Mouse (Mus musculus) thymus, adult 2 months (tissue): Measurements from ENCODE around the gene Cd6. TPM values are rescaled to one million over a fixed set of nuclear protein-coding genes. Genes with fewer than 3 reads are reported as not detected.

Source experiments
- DNase-seq: peaks from one replicate; pipeline ENCODE4 v3.0.0; 2021
- H3K27ac ChIP-seq: fragments of 200-500 bp; 2 replicates; pipeline ENCODE4 v1.5.1; 2012; ENCODE audit warnings: low read length, control low read depth; ENCODE audit not compliant: control insufficient read depth, insufficient read depth
- H3K27me3 ChIP-seq: fragments of 200-500 bp; 2 replicates; pipeline ENCODE4 v1.6.1; 2012; ENCODE audit warnings: mild to moderate bottlenecking, low read length, moderate library complexity, mixed read lengths; ENCODE audit not compliant: control insufficient read depth, insufficient read depth
- H3K36me3 ChIP-seq: fragments of 200-500 bp; 2 replicates; pipeline ENCODE4 v1.6.1; 2012; ENCODE audit warnings: mild to moderate bottlenecking, low read length, moderate library complexity; ENCODE audit not compliant: control insufficient read depth, insufficient read depth
- H3K4me1 ChIP-seq: fragments of 200-500 bp; replicated peaks from 2 replicates; pipeline ENCODE4 v1.6.1; 2012; ENCODE audit warnings: low read length; ENCODE audit not compliant: control insufficient read depth, insufficient read depth
- H3K4me3 ChIP-seq: fragments of 200-500 bp; 2 replicates; pipeline ENCODE4 v1.5.1; 2012; ENCODE audit warnings: mild to moderate bottlenecking, low read length, control low read depth, moderate library complexity; ENCODE audit not compliant: control insufficient read depth, insufficient read depth
- CTCF ChIP-seq: fragments of 200-500 bp; IDR thresholded peaks from 2 replicates; pipeline ENCODE4 v1.5.1; 2012; ENCODE audit warnings: mild to moderate bottlenecking, control low read depth, low read length, moderate library complexity, borderline replicate concordance; ENCODE audit not compliant: control insufficient read depth, poor library complexity, insufficient read depth; ENCODE audit errors: extremely low read depth
- POLR2A ChIP-seq: fragments of 200-500 bp; IDR thresholded peaks from 2 replicates; pipeline ENCODE4 v1.6.1; 2012; ENCODE audit warnings: mild to moderate bottlenecking, low read length, control low read depth, moderate library complexity; ENCODE audit not compliant: control insufficient read depth, poor library complexity, insufficient read depth; ENCODE audit errors: extremely low read depth
- WGBS: fragments of 180-500 bp; shearing (Covaris S2); methylation state at CpG from one replicate; pipeline ENCODE4 v1.1.7; 2018; 5-methylcytosine and 5-hydroxymethylcytosine counted together
- polyA plus RNA-seq: library from polyadenylated mRNA; depleted of rRNA; stranded (reverse); fragments of >200 nt; gene quantifications from 2 replicates; pipeline ENCODE4 v1.2.3, GENCODE M21; 2012

Gene Cd6
- polyA plus RNA-seq, 1 experiment = 317 TPM

GRCm38 (mm10) chr19:10824061-10824460 is 5.8 kb downstream of the Cd6 start:
- 88% methylated on average over 7 of the region's 7 CpGs for WGBS

DNA sequence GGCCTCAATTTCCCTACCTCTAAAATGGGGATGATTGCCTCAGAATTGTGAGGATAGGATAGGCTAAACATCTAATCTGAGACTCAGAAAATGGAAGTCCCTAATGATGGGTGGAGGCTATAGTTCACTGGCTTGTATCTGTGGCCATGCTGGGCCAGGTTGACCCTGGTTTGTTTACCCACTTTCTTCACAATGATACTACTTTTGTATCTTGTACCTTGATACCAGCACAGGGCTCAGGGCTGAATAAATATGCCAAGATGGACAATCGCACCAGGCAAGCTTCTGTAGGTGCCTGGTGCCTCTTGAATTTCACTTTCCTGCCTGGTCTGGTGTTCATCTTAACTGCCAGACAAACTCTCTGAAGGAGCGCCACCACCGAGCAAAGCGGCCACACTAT is 7.3 kb downstream of the Cd6 start:
- no peaks in the 10 kb centered on the region for H3K27me3 ChIP-seq
- WGBS = 96% methylated on average over 4 of the region's 4 CpGs
- H3K36me3 ChIP-seq = peaks cover 23% of the 10 kb centered on the region
- no peak overlapping the region for H3K4me3 ChIP-seq
- DNase-seq = no peak
- peaks cover 46% of the 10 kb centered on the region for H3K4me1 ChIP-seq
- no peak overlapping the region for H3K27ac ChIP-seq
- no peak for TF ChIP-seq POLR2A
- no peak for TF ChIP-seq CTCF

More at GRCm38 (mm10) chr19:10824061-10824460, 5.8 kb downstream of the Cd6 start:
- H3K27me3 ChIP-seq = no peaks in the 10 kb centered on the region
- H3K36me3 ChIP-seq = peaks cover 19% of the 10 kb centered on the region
- no peak overlapping the region for H3K27ac ChIP-seq
- peaks cover 51% of the 10 kb centered on the region for H3K4me1 ChIP-seq
- no peak for TF ChIP-seq CTCF
- no peak for TF ChIP-seq POLR2A
- H3K4me3 ChIP-seq = no peak overlapping the region
- DNase-seq = no peak

GRCm38 (mm10) chr19:10821319-10821718 is 8.5 kb downstream of the Cd6 start:
- H3K27me3 ChIP-seq = no peaks in the 10 kb centered on the region
- no peak for DNase-seq
- peaks cover 45% of the 10 kb centered on the region for H3K4me1 ChIP-seq
- H3K27ac ChIP-seq = no peak overlapping the region
- WGBS = 59% methylated on average over 7 of the region's 7 CpGs
- no peak for TF ChIP-seq POLR2A
- TF ChIP-seq CTCF = no peak
- H3K4me3 ChIP-seq = no peak overlapping the region
- H3K36me3 ChIP-seq = peaks cover 23% of the 10 kb centered on the region

DNA sequence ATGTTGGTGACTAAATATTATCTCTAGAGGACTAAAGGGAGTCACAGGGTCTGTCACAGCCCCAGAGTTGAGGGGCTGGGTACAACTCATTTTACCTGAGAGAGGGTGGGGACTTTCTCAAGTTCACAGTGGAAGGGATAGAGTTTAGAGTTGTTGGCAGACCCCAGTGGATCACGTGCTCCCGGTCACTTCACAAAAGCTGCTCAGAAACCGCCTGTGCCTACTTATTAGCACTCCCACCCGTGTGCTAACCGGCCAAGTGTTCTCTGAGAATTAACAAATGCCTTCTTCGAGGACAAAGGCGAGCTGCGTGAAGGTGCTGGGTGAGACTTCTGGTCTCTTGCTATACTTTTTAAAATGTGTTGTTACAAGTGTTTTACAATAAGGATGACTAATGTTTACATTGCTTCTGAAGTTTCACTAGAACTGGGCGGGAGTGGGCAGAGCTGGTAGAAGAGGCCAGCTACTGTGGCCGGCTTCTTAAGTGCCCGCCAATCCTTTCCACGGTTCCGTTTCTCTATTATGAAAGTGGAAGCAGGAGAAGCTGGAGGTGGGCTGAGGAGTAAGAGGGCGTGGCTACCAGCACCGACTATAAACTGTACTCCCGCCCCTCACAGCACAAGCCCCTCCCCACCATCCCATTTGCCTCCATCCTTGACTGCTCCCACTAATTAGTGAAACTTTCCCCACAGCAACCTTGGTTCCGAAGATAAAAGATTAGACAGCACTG is 11.5 kb downstream of the Cd6 start:
- WGBS = 68% methylated on average over 17 of the region's 17 CpGs
- no peak overlapping the region for H3K27ac ChIP-seq
- H3K4me1 ChIP-seq = peaks cover 34% of the 10 kb centered on the region
- TF ChIP-seq CTCF (no peak), POLR2A (no peak)
- no peak overlapping the region for H3K4me3 ChIP-seq
- no peaks in the 10 kb centered on the region for H3K27me3 ChIP-seq
- DNase-seq = no peak
- peaks cover 34% of the 10 kb centered on the region for H3K36me3 ChIP-seq

GRCm38 (mm10) chr19:10816462-10816861 is 13.4 kb downstream of the Cd6 start:
- Histone ChIP-seq H3K27me3 (no peaks in the 10 kb centered on the region), H3K36me3 (peaks cover 30% of the 10 kb centered on the region), H3K27ac (no peak overlapping the region), H3K4me1 (peaks cover 21% of the 10 kb centered on the region), H3K4me3 (no peak overlapping the region)
- no peak for TF ChIP-seq CTCF
- TF ChIP-seq POLR2A = no peak
- no peak for DNase-seq
- 12% methylated on average over 2 of the region's 2 CpGs for WGBS

DNA sequence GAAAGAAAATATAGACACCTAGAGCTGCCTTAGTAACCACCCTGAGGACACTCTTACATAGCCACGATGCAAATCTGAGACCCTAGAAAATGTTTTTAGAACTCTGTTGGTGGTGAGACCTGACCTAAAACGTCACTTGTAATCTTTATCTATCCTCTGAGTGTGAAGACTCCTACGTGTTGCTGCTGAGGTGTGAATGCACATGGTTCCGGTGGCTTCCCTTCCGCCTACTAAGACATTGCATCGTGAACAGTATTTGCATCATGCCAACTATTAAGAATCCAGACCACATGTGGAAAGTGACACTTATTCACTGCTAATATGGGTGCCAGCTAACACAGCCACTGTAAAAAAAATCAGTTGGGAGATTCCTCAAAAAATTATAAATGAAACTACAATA is 14.0 kb downstream of the Cd6 start:
- no peak for DNase-seq
- no peak overlapping the region for H3K4me3 ChIP-seq
- H3K27ac ChIP-seq = no peak overlapping the region
- 93% methylated on average over 6 of the region's 6 CpGs for WGBS
- peaks cover 30% of the 10 kb centered on the region for H3K36me3 ChIP-seq
- peaks cover 17% of the 10 kb centered on the region for H3K4me1 ChIP-seq
- TF ChIP-seq POLR2A = no peak
- TF ChIP-seq CTCF = no peak
- no peaks in the 10 kb centered on the region for H3K27me3 ChIP-seq

DNA sequence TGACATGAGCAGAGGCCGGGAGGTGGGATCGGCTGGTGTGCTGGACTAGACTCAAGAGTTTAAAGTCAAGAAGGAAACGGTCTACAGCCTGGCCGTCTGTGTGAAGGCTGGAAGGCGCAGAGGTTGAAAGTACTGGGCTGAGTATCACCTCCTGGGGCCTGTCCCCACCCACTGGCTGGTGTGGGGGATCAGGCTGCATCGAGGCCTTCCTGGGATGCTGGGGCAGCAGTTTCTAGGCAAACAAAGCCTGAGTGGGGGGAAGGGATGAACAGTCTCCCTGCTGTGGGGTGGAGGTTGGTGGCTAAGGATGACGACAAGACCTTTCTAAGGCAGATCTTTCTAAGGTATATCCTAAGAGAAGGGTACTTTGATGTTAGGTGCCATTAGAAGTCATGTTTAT is 16.0 kb downstream of the Cd6 start:
- WGBS = 95% methylated on average over 7 of the region's 7 CpGs
- peaks cover 20% of the 10 kb centered on the region for H3K4me1 ChIP-seq
- H3K27ac ChIP-seq = no peak overlapping the region
- TF ChIP-seq POLR2A (no peak), CTCF (no peak)
- no peaks in the 10 kb centered on the region for H3K27me3 ChIP-seq
- no peak for DNase-seq
- H3K4me3 ChIP-seq = no peak overlapping the region
- H3K36me3 ChIP-seq = peaks cover 33% of the 10 kb centered on the region
